Mouse (Mus musculus): ENCODE measurements around the gene Chst2. TPM values are rescaled to one million over a fixed set of nuclear protein-coding genes. Genes with fewer than 3 reads are reported as not detected.

Gene Chst2
- polyA plus RNA-seq, 1 experiment, result 8.4 TPM

GRCm38 (mm10) chr9:95437883-95438282 is 31.4 kb upstream of the Chst2 start:
- Histone ChIP-seq H3K79me2 (ENCODE audit: control insufficient read depth, insufficient read depth) (no peaks in the 10 kb centered on the region), H3K4me2 (ENCODE audit: low read depth) (no peak overlapping the region), H3ac (ENCODE audit: control insufficient read depth, insufficient read length) (no peak overlapping the region), H3K4me3 (no peak overlapping the region), H3K36me3 (ENCODE audit: control insufficient read depth, insufficient read depth) (no peaks in the 10 kb centered on the region), H3K27me3 (ENCODE audit: control insufficient read depth, insufficient read depth, insufficient read length) (no peaks in the 10 kb centered on the region)
- TF ChIP-seq SRF (IDR thresholded peaks at IDR 0.05; ENCODE audit: control insufficient read depth, insufficient read length, low read depth) (no peak), TCF3 (IDR thresholded peaks at IDR 0.05; ENCODE audit: insufficient read length, low read depth) (no peak), CEBPB (IDR thresholded peaks at IDR 0.05; ENCODE audit: insufficient read depth, poor library complexity, severe bottlenecking) (no peak), MAX (IDR thresholded peaks at IDR 0.05; ENCODE audit: low read depth) (no peak)

- no peak for TF ChIP-seq CEBPB (IDR thresholded peaks at IDR 0.05; ENCODE audit: insufficient read depth, poor library complexity, severe bottlenecking)
- TF ChIP-seq TCF12 (IDR thresholded peaks at IDR 0.05; ENCODE audit: insufficient read depth, poor library complexity, severe bottlenecking), result no peak
- no peak for TF ChIP-seq REST (IDR thresholded peaks at IDR 0.05; ENCODE audit: insufficient read depth, insufficient read length)
- no peak for TF ChIP-seq TCF3 (IDR thresholded peaks at IDR 0.05; ENCODE audit: insufficient read length, low read depth)
- no peak for TF ChIP-seq MYOG (IDR thresholded peaks at IDR 0.05; ENCODE audit: control insufficient read depth in 1 of 3, insufficient read depth in 1 of 3, insufficient read length in 2 of 3, low read depth in 2 of 3)
- no peak for TF ChIP-seq POLR2A (IDR thresholded peaks at IDR 0.05; ENCODE audit: insufficient read length, low read depth)
- TF ChIP-seq MAX (IDR thresholded peaks at IDR 0.05; ENCODE audit: low read depth), result no peak
- TF ChIP-seq MYOD1 (IDR thresholded peaks at IDR 0.05; ENCODE audit: control insufficient read depth in 1 of 3, insufficient read length in 2 of 3, low read depth in 2 of 3), result no peak
- no peak for TF ChIP-seq E2F4 (IDR thresholded peaks at IDR 0.05; ENCODE audit: insufficient read depth)
- no peak for TF ChIP-seq POLR2AphosphoS2 (IDR thresholded peaks at IDR 0.05; ENCODE audit: insufficient read length, low read depth)
- TF ChIP-seq USF1 (IDR thresholded peaks at IDR 0.05; ENCODE audit: low read depth), result no peak
- H3K4me3 ChIP-seq, result no peak overlapping the region
- H3ac ChIP-seq (ENCODE audit: control insufficient read depth, insufficient read length), result no peak overlapping the region
- H3K36me3 ChIP-seq (ENCODE audit: control insufficient read depth, insufficient read depth), result no peaks in the 10 kb centered on the region
- H3K4me2 ChIP-seq (ENCODE audit: low read depth), result no peak overlapping the region
- no peaks in the 10 kb centered on the region for H3K79me2 ChIP-seq (ENCODE audit: control insufficient read depth, insufficient read depth)
- H3K27me3 ChIP-seq (ENCODE audit: control insufficient read depth, insufficient read depth, insufficient read length), result no peaks in the 10 kb centered on the region
These were observed 29.7 kb upstream of the Chst2 start for GRCm38 (mm10) chr9:95436294-95436613.

- TF ChIP-seq USF1 (IDR thresholded peaks at IDR 0.05; ENCODE audit: low read depth) (no peak), TCF3 (IDR thresholded peaks at IDR 0.05; ENCODE audit: insufficient read length, low read depth) (no peak), TCF12 (IDR thresholded peaks at IDR 0.05; ENCODE audit: insufficient read depth, poor library complexity, severe bottlenecking) (no peak)
- Histone ChIP-seq H3K79me2 (ENCODE audit: control insufficient read depth, insufficient read depth) (no peaks in the 10 kb centered on the region), H3K27me3 (ENCODE audit: control insufficient read depth, insufficient read depth, insufficient read length) (no peaks in the 10 kb centered on the region), H3K4me3 (no peak overlapping the region), H3ac (ENCODE audit: control insufficient read depth, insufficient read length) (no peak overlapping the region), H3K4me2 (ENCODE audit: low read depth) (no peak overlapping the region), H3K36me3 (ENCODE audit: control insufficient read depth, insufficient read depth) (no peaks in the 10 kb centered on the region)
These were observed 29.2 kb upstream of the Chst2 start for GRCm38 (mm10) chr9:95435506-95436293.

- Histone ChIP-seq H3K27me3 (ENCODE audit: control insufficient read depth, insufficient read depth, insufficient read length) (no peaks in the 10 kb centered on the region), H3ac (ENCODE audit: control insufficient read depth, insufficient read length) (no peak overlapping the region), H3K79me2 (ENCODE audit: control insufficient read depth, insufficient read depth) (no peaks in the 10 kb centered on the region), H3K36me3 (ENCODE audit: control insufficient read depth, insufficient read depth) (no peaks in the 10 kb centered on the region), H3K4me3 (no peak overlapping the region), H3K4me2 (ENCODE audit: low read depth) (no peak overlapping the region)
- TF ChIP-seq POLR2A (IDR thresholded peaks at IDR 0.05; ENCODE audit: insufficient read length, low read depth), result no peak
These were observed 21.8 kb upstream of the Chst2 start for GRCm38 (mm10) chr9:95428277-95428676.

GRCm38 (mm10) chr9:95413911-95414310 is 7.4 kb upstream of the Chst2 start:
- no peak for TF ChIP-seq TCF3 (IDR thresholded peaks at IDR 0.05; ENCODE audit: insufficient read length, low read depth)
- no peak for TF ChIP-seq POLR2AphosphoS2 (IDR thresholded peaks at IDR 0.05; ENCODE audit: insufficient read length, low read depth)
- no peak for TF ChIP-seq MYOG (IDR thresholded peaks at IDR 0.05; ENCODE audit: control insufficient read depth in 1 of 3, insufficient read depth in 1 of 3, insufficient read length in 2 of 3, low read depth in 2 of 3)
- no peak for TF ChIP-seq MYOD1 (IDR thresholded peaks at IDR 0.05; ENCODE audit: control insufficient read depth in 1 of 3, insufficient read length in 2 of 3, low read depth in 2 of 3)
- no peak for TF ChIP-seq CEBPB (IDR thresholded peaks at IDR 0.05; ENCODE audit: insufficient read depth, poor library complexity, severe bottlenecking)
- no peak for TF ChIP-seq POLR2A (IDR thresholded peaks at IDR 0.05; ENCODE audit: insufficient read length, low read depth)
- no peak for TF ChIP-seq SRF (IDR thresholded peaks at IDR 0.05; ENCODE audit: control insufficient read depth, insufficient read length, low read depth)
- TF ChIP-seq TCF12 (IDR thresholded peaks at IDR 0.05; ENCODE audit: insufficient read depth, poor library complexity, severe bottlenecking), result no peak
- no peak for TF ChIP-seq USF1 (IDR thresholded peaks at IDR 0.05; ENCODE audit: low read depth)
- TF ChIP-seq E2F4 (IDR thresholded peaks at IDR 0.05; ENCODE audit: insufficient read depth), result no peak
- TF ChIP-seq MAX (IDR thresholded peaks at IDR 0.05; ENCODE audit: low read depth), result no peak
- no peak for TF ChIP-seq REST (IDR thresholded peaks at IDR 0.05; ENCODE audit: insufficient read depth, insufficient read length)
- Histone ChIP-seq H3K79me2 (ENCODE audit: control insufficient read depth, insufficient read depth) (no peaks in the 10 kb centered on the region), H3K4me3 (no peak overlapping the region), H3K4me2 (ENCODE audit: low read depth) (no peak overlapping the region), H3ac (ENCODE audit: control insufficient read depth, insufficient read length) (no peak overlapping the region), H3K36me3 (ENCODE audit: control insufficient read depth, insufficient read depth) (no peaks in the 10 kb centered on the region), H3K27me3 (ENCODE audit: control insufficient read depth, insufficient read depth, insufficient read length) (no peaks in the 10 kb centered on the region)
